Mouse (Mus musculus) hindbrain, embryonic 14.5 days (tissue): ENCODE data around the gene Ckap5. TPM values are rescaled to one million over a fixed set of nuclear protein-coding genes. Genes with fewer than 3 reads are reported as not detected.

ENCODE experiments used
- ATAC-seq: fragments of 200-750 bp; cut with Nextera tagmentation; 2 replicates; pipeline ENCODE4 v1.8.0; 2017; ENCODE audit warnings: moderate number of reproducible peaks, mild to moderate bottlenecking, moderate TSS enrichment, moderate library complexity; ENCODE audit not compliant: low FRiP score
- DNase-seq: peaks from one replicate; pipeline ENCODE4 v3.0.0-alpha.2; 2015; ENCODE audit warnings: low spot score
- H3K27ac ChIP-seq: fragments of 300-500 bp; sonication (generic); 2 replicates; pipeline ENCODE4 v1.5.1; 2014; ENCODE audit warnings: mild to moderate bottlenecking, moderate library complexity
- H3K27me3 ChIP-seq: fragments of 300-500 bp; sonication (generic); 2 replicates; pipeline ENCODE4 v1.6.1; 2014; ENCODE audit warnings: mild to moderate bottlenecking, low read length, mixed read lengths; ENCODE audit not compliant: control insufficient read depth, insufficient read depth
- H3K36me3 ChIP-seq: fragments of 300-500 bp; sonication (generic); replicated peaks from 2 replicates; pipeline ENCODE4 v1.6.1; 2014; ENCODE audit not compliant: control insufficient read depth, insufficient read depth
- H3K4me1 ChIP-seq: fragments of 300-500 bp; sonication (generic); replicated peaks from 2 replicates; pipeline ENCODE4 v1.6.1; 2014; ENCODE audit warnings: antibody characterized with exemption, low read length, mixed read lengths; ENCODE audit not compliant: control insufficient read depth, insufficient read depth
- H3K4me2 ChIP-seq: fragments of 300-500 bp; sonication (generic); replicated peaks from 2 replicates; pipeline ENCODE4 v1.6.1; 2014; ENCODE audit warnings: mild to moderate bottlenecking, moderate library complexity
- H3K4me3 ChIP-seq: fragments of 300-500 bp; sonication (generic); replicated peaks from 2 replicates; pipeline ENCODE4 v1.5.1; 2014; ENCODE audit warnings: mild to moderate bottlenecking, low read length
- H3K9ac ChIP-seq: fragments of 300-500 bp; sonication (generic); 2 replicates; pipeline ENCODE4 v1.6.1; 2014
- H3K9me3 ChIP-seq: fragments of 300-500 bp; sonication (generic); 2 replicates; pipeline ENCODE4 v1.6.1; 2016; ENCODE audit warnings: low read length; ENCODE audit not compliant: control insufficient read depth
- WGBS: fragments of 180-500 bp; shearing (Covaris S2); extraction: QIAGEN DNeasy Blood & Tissue Kit; methylation state at CpG from one replicate; pipeline ENCODE4 v1.1.7; 2014; 5-methylcytosine and 5-hydroxymethylcytosine counted together
- polyA plus RNA-seq: library from polyadenylated mRNA; unstranded; fragments of >200 nt; fragmentation: Nextera tagmentation; extraction: Ambion mirVana; gene quantifications from 2 replicates; pipeline ENCODE4 v1.2.1, GENCODE M21; 2014

Ckap5 gene
- polyA plus RNA-seq, 1 experiment from 2014 or later, result 124 TPM

DNA sequence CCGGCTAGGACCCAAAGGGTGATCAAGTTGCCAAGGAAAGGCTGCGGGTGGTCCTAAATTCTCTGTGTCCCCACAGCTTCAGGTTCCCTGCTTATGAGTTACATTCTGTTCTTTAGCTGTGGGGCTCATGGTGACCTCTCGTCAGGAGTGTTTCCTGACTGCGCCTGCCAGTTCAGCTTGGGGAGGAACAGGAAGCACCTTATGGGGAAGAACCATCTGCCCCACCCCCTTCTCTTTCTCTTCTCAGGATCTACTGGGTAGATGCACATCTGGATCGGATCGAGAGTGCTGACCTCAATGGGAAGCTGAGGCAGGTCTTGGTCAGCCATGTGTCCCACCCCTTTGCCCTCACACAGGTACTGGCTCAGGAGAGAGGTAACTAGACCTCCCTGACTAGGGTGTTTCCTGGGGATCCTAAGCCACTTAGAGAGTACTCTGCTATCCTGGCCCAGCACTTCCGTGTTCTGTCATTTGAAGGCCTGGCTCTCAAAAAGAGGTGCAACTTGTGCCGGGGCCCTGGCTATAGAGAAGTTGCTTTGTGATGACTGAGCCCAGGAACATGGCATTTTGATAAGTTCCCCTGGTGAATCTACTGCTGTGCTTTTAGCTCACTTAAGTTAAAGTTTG lies 28.4 kb upstream of the Ckap5 start:
- 89% methylated on average over 8 of the region's 8 CpGs for WGBS
- ATAC-seq (no peak), DNase-seq (no peak)
- peaks cover 15% of the 10 kb centered on the region for H3K36me3 ChIP-seq
- H3K9me3 ChIP-seq, result no peaks in the 10 kb centered on the region
- no peaks in the 10 kb centered on the region for H3K27me3 ChIP-seq
- H3K9ac ChIP-seq, result no peak overlapping the region
- H3K27ac ChIP-seq, result no peak overlapping the region
- no peak overlapping the region for H3K4me2 ChIP-seq
- no peaks in the 10 kb centered on the region for H3K4me1 ChIP-seq
- no peak overlapping the region for H3K4me3 ChIP-seq

GRCm38 (mm10) chr2:91508076-91508475 lies 18.5 kb upstream of the Ckap5 start:
- Histone ChIP-seq H3K4me2 (no peak overlapping the region), H3K4me1 (no peaks in the 10 kb centered on the region), H3K27me3 (no peaks in the 10 kb centered on the region), H3K4me3 (no peak overlapping the region), H3K36me3 (peaks cover 7% of the 10 kb centered on the region; the same call in 1 of the 2 replicates), H3K9ac (no peak overlapping the region), H3K9me3 (no peaks in the 10 kb centered on the region), H3K27ac (no peak overlapping the region)
- WGBS, result 96% methylated on average over 8 of the region's 8 CpGs
- DNase-seq, result no peak
- ATAC-seq, result no peak

- DNase-seq, result no peak
- Histone ChIP-seq H3K4me1 (no peaks in the 10 kb centered on the region), H3K9ac (no peak overlapping the region), H3K27me3 (no peaks in the 10 kb centered on the region), H3K9me3 (no peaks in the 10 kb centered on the region), H3K4me2 (no peak overlapping the region), H3K27ac (no peak overlapping the region), H3K4me3 (no peak overlapping the region), H3K36me3 (peaks cover under 1% of the 10 kb centered on the region; the same call in 1 of the 2 replicates)
- WGBS, result 8% methylated on average over 2 of the region's 2 CpGs
- ATAC-seq, result no peak
Measured at GRCm38 (mm10) chr2:91517186-91517585, 9.4 kb upstream of the Ckap5 start.

GRCm38 (mm10) chr2:91527147-91527486 lies 555 bp downstream of the Ckap5 start:
- Histone ChIP-seq H3K27ac (peak overlapping the region; percentile 85), H3K9ac (peak overlapping the region; percentile 92), H3K36me3 (peaks cover 9% of the 10 kb centered on the region; the same call in 1 of the 2 replicates), H3K4me3 (peak overlapping the region; percentile 99), H3K9me3 (no peaks in the 10 kb centered on the region), H3K4me2 (peak overlapping the region; percentile 63), H3K27me3 (no peaks in the 10 kb centered on the region), H3K4me1 (peaks cover 8% of the 10 kb centered on the region)
- DNase-seq (peak; percentile 30), ATAC-seq (peak; percentile 66; the same call in 1 of the 2 replicates)
- WGBS, result under 1% methylated on average over 15 of the region's 15 CpGs

- H3K27ac ChIP-seq, result no peak overlapping the region
- peak overlapping the region; percentile 28 for H3K4me3 ChIP-seq
- H3K4me2 ChIP-seq, result peak overlapping the region; percentile 49
- H3K9ac ChIP-seq, result peak overlapping the region; percentile 35
- no peaks in the 10 kb centered on the region for H3K36me3 ChIP-seq
- no peaks in the 10 kb centered on the region for H3K9me3 ChIP-seq
- DNase-seq, result peak; percentile 62
- no peaks in the 10 kb centered on the region for H3K27me3 ChIP-seq
- 3% methylated on average over 17 of the region's 17 CpGs for WGBS
- H3K4me1 ChIP-seq, result peaks cover 11% of the 10 kb centered on the region
- ATAC-seq, result peak; percentile 86
Measured at GRCm38 (mm10) chr2:91537588-91538205, 11.1 kb downstream of the Ckap5 start.

- no peaks in the 10 kb centered on the region for H3K4me1 ChIP-seq
- DNase-seq (no peak), ATAC-seq (no peak)
- no peaks in the 10 kb centered on the region for H3K9me3 ChIP-seq
- H3K9ac ChIP-seq, result no peak overlapping the region
- H3K27ac ChIP-seq, result no peak overlapping the region
- no peak overlapping the region for H3K4me3 ChIP-seq
- no peak overlapping the region for H3K4me2 ChIP-seq
- H3K36me3 ChIP-seq, result peaks cover 88% of the 10 kb centered on the region
- H3K27me3 ChIP-seq, result no peaks in the 10 kb centered on the region
- 97% methylated on average over 2 of the region's 2 CpGs for WGBS
Measured at GRCm38 (mm10) chr2:91568125-91568524, 41.6 kb downstream of the Ckap5 start.

- no peaks in the 10 kb centered on the region for H3K27me3 ChIP-seq
- H3K9ac ChIP-seq, result no peak overlapping the region
- H3K27ac ChIP-seq, result no peak overlapping the region
- H3K4me1 ChIP-seq, result no peaks in the 10 kb centered on the region
- H3K4me3 ChIP-seq, result no peak overlapping the region
- H3K4me2 ChIP-seq, result no peak overlapping the region
- DNase-seq (no peak), ATAC-seq (no peak)
- peaks cover 89% of the 10 kb centered on the region for H3K36me3 ChIP-seq
- 92% methylated on average over 1 of the region's 1 CpGs for WGBS
- H3K9me3 ChIP-seq, result no peaks in the 10 kb centered on the region
Measured at GRCm38 (mm10) chr2:91580894-91581293, 54.3 kb downstream of the Ckap5 start.

- Histone ChIP-seq H3K9ac (no peak overlapping the region), H3K4me1 (no peaks in the 10 kb centered on the region), H3K4me2 (no peak overlapping the region), H3K36me3 (peaks cover 89% of the 10 kb centered on the region), H3K9me3 (no peaks in the 10 kb centered on the region), H3K27me3 (no peaks in the 10 kb centered on the region), H3K4me3 (no peak overlapping the region), H3K27ac (no peak overlapping the region)
- 100% methylated on average over 1 of the region's 1 CpGs for WGBS
- no peak for ATAC-seq
- no peak for DNase-seq
Measured at GRCm38 (mm10) chr2:91586242-91586641, 59.7 kb downstream of the Ckap5 start.

DNA sequence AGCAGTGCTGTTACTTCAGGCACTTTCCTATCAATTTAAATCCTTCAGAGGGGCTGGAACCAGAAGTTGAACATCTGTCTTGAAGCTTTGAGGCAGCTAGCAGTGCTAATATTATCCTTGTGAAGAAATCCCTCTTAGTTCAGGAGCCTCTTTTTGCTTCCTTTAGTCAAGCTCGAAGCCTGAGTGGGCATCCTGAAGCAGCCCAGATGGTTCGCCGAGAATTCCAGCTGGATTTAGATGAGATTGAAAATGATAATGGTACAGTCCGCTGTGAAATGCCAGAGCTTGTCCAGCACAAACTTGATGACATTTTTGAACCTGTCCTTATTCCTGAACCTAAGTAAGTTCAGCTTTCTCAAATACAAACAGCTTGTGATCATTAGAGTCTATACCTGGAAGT lies 73.9 kb downstream of the Ckap5 start:
- H3K4me3 ChIP-seq, result no peak overlapping the region
- DNase-seq (no peak), ATAC-seq (no peak)
- no peaks in the 10 kb centered on the region for H3K4me1 ChIP-seq
- 96% methylated on average over 4 of the region's 4 CpGs for WGBS
- H3K27me3 ChIP-seq, result no peaks in the 10 kb centered on the region
- no peak overlapping the region for H3K4me2 ChIP-seq
- no peak overlapping the region for H3K27ac ChIP-seq
- no peak overlapping the region for H3K9ac ChIP-seq
- H3K9me3 ChIP-seq, result no peaks in the 10 kb centered on the region
- H3K36me3 ChIP-seq, result peaks cover 94% of the 10 kb centered on the region
